Mouse (Mus musculus) C2C12 (cell line): ENCODE data around the gene Phf10. TPM values are rescaled to one million over a fixed set of nuclear protein-coding genes. Genes with fewer than 3 reads are reported as not detected.
"Not testable (repeated sequence)": the region's sequence is repeated elsewhere in the genome, so short reads cannot be mapped to it uniquely, and the experiment has no call there.

ENCODE experiments used
- H3K27me3 ChIP-seq: one replicate; pipeline ENCODE4 v1.6.1; 2011; ENCODE audit not compliant: control insufficient read depth, insufficient read depth, insufficient read length
- H3K36me3 ChIP-seq: one replicate; pipeline ENCODE4 v1.6.1; 2011; ENCODE audit not compliant: control insufficient read depth, insufficient read depth
- H3K4me3 ChIP-seq: one replicate; pipeline ENCODE4 v1.5.1; 2011; ENCODE audit warnings: mild to moderate bottlenecking, control low read depth; ENCODE audit not compliant: poor library complexity, insufficient read depth, severe bottlenecking
- H3K79me2 ChIP-seq: one replicate; pipeline ENCODE4 v1.6.1; 2011; ENCODE audit not compliant: control insufficient read depth, insufficient read depth
- H3K79me3 ChIP-seq: one replicate; pipeline ENCODE4 v1.6.1; 2011; ENCODE audit warnings: low read depth, control low read depth
- H3ac ChIP-seq: one replicate; pipeline ENCODE3; 2011; ENCODE audit warnings: low read depth; ENCODE audit not compliant: control insufficient read depth, insufficient read length
- CEBPB ChIP-seq: IDR thresholded peaks from one replicate; pipeline ENCODE4 v1.6.1; 2011; ENCODE audit warnings: low read depth, mild to moderate bottlenecking, control low read depth, moderate library complexity
- CTCF ChIP-seq: IDR thresholded peaks from one replicate; pipeline ENCODE4 v1.5.1; 2011; ENCODE audit not compliant: control insufficient read depth, insufficient read depth, insufficient read length
- FOSL1 ChIP-seq: IDR thresholded peaks from one replicate; pipeline ENCODE4 v1.8.0; 2011; ENCODE audit warnings: mild to moderate bottlenecking, low read length; ENCODE audit not compliant: poor library complexity, insufficient read depth, severe bottlenecking
- MAX ChIP-seq: IDR thresholded peaks from one replicate; pipeline ENCODE4 v1.6.1; 2011; ENCODE audit warnings: mild to moderate bottlenecking, control low read depth
- MYOD1 ChIP-seq: IDR thresholded peaks from one replicate; pipeline ENCODE4 v1.6.1; 2011; ENCODE audit warnings: low read depth; ENCODE audit not compliant: control insufficient read depth, insufficient read length
- MYOG ChIP-seq: IDR thresholded peaks from one replicate; pipeline ENCODE4 v1.6.1; 2011; ENCODE audit not compliant: control insufficient read depth, insufficient read length; ENCODE audit errors: extremely low read depth
- USF1 ChIP-seq: IDR thresholded peaks from one replicate; pipeline ENCODE4 v1.6.1; 2011; ENCODE audit warnings: low read depth, mild to moderate bottlenecking, control low read depth, moderate library complexity
- polyA plus RNA-seq: library from polyadenylated mRNA; unstranded; fragments of >200 nt; fragmentation: generic; extraction: Trizol; gene quantifications from one replicate; pipeline ENCODE4 v1.2.1, GENCODE M21; 2012; ENCODE audit warnings: missing spikeins

Phf10 gene
- polyA plus RNA-seq, 1 experiment = 69.4 TPM

- no peaks in the 10 kb centered on the region for H3K79me3 ChIP-seq
- no peak overlapping the region for H3ac ChIP-seq
- H3K36me3 ChIP-seq = no peaks in the 10 kb centered on the region
- TF ChIP-seq MYOD1 (no peak), MYOG (no peak), FOSL1 (no peak), MAX (no peak), CEBPB (no peak), USF1 (no peak), CTCF (no peak)
- no peaks in the 10 kb centered on the region for H3K79me2 ChIP-seq
- no peak overlapping the region for H3K4me3 ChIP-seq
- no peaks in the 10 kb centered on the region for H3K27me3 ChIP-seq
Measured at GRCm38 (mm10) chr17:14898972-14899371, 62.1 kb downstream of the Phf10 start.

GRCm38 (mm10) chr17:14895058-14895457 lies 66.0 kb downstream of the Phf10 start:
- H3K79me3 ChIP-seq, H3K4me3 ChIP-seq, H3K27me3 ChIP-seq, H3K79me2 ChIP-seq, H3ac ChIP-seq, H3K36me3 ChIP-seq: not testable (repeated sequence)

Other genes with a start within 250 kb of the Phf10 start
- gene Wdr27, start 18.1 kb downstream of the Phf10 start, polyA plus RNA-seq = 5.6 TPM
- gene 1600012H06Rik, start 18.1 kb downstream of the Phf10 start, polyA plus RNA-seq = 10.3 TPM
- 4.4 TPM for gene 9030025P20Rik, start 17.2 kb upstream of the Phf10 start, polyA plus RNA-seq
- 0.41 TPM for gene Gm3417, start 17.5 kb upstream of the Phf10 start, polyA plus RNA-seq
- 2.7 TPM for gene Gm3435, start 48.9 kb upstream of the Phf10 start, polyA plus RNA-seq
- gene Ermard, start 79.9 kb upstream of the Phf10 start, polyA plus RNA-seq = 13.4 TPM
- 0.35 TPM for gene Tcte3, start 80.2 kb upstream of the Phf10 start, polyA plus RNA-seq
- 0.49 TPM for gene Gm3448, start 80.3 kb upstream of the Phf10 start, polyA plus RNA-seq